Mouse (Mus musculus): ENCODE results near the gene Pigt. TPM values are rescaled to one million over a fixed set of nuclear protein-coding genes. Genes with fewer than 3 reads are reported as not detected.

The Pigt gene
- total RNA-seq, 2 experiments from 2014 or later = 31.8 to 32.5 TPM

Other genes starting within 250 kb of the Pigt start
- gene Svs3b, start 240.9 kb upstream of the Pigt start, total RNA-seq (2021) = not detected
- gene Svs4, start 219.1 kb upstream of the Pigt start, total RNA-seq (2021) = not detected
- gene Svs3a, start 208.3 kb upstream of the Pigt start, total RNA-seq (2021) = not detected
- not detected for gene Svs6, start 180.8 kb upstream of the Pigt start, total RNA-seq (2021)
- gene Svs5, start 164.8 kb upstream of the Pigt start, total RNA-seq (2021) = not detected
- 1 to 10 TPM in 1 of 2 experiments, not detected in 1; 1.1 TPM for gene Slpi, start 108.4 kb upstream of the Pigt start, total RNA-seq (2021)
- gene Rbpjl, start 94.4 kb upstream of the Pigt start, total RNA-seq (2021) = not detected
- 1 to 10 TPM; 1.5 to 1.7 TPM for gene Matn4, start 92.4 kb upstream of the Pigt start, total RNA-seq (2021)
- 10 to 100 TPM; 36.5 to 50.3 TPM for gene Sdc4, start 53.6 kb upstream of the Pigt start, total RNA-seq (2021)
- 10 to 100 TPM; 17.2 to 20.3 TPM for gene Sys1, start 40.6 kb upstream of the Pigt start, total RNA-seq (2021)
- gene Gm20458, start 36.6 kb upstream of the Pigt start, total RNA-seq (2021) = 1 to 10 TPM; 2.5 to 5.3 TPM
- gene Trp53tg5, start 23.8 kb upstream of the Pigt start, total RNA-seq (2021) = not detected
- gene Dbndd2, start 11.4 kb upstream of the Pigt start, total RNA-seq (2021) = 10 to 100 TPM; 24.6 to 25.8 TPM
- gene Wfdc2, start 64.9 kb downstream of the Pigt start, total RNA-seq (2021) = under 1 TPM in 1 of 2 experiments, not detected in 1; 0.71 TPM
- gene Spint3, start 75.9 kb downstream of the Pigt start, total RNA-seq (2021) = not detected
- not detected for gene Wfdc6a, start 87.9 kb downstream of the Pigt start, total RNA-seq (2021)
- not detected for gene Eppin, start 96.1 kb downstream of the Pigt start, total RNA-seq (2021)
- not detected for gene Wfdc6b, start 116.0 kb downstream of the Pigt start, total RNA-seq (2021)
- not detected for gene Wfdc8, start 116.1 kb downstream of the Pigt start, total RNA-seq (2021)
- not detected for gene Wfdc16, start 141.3 kb downstream of the Pigt start, total RNA-seq (2021)
- not detected for gene Wfdc10, start 158.5 kb downstream of the Pigt start, total RNA-seq (2021)
- gene Wfdc9, start 159.1 kb downstream of the Pigt start, total RNA-seq (2021) = not detected
- not detected for gene Wfdc11, start 176.6 kb downstream of the Pigt start, total RNA-seq (2021)
- not detected for gene Wfdc13, start 187.6 kb downstream of the Pigt start, total RNA-seq (2021)
- gene Spint4, start 201.0 kb downstream of the Pigt start, total RNA-seq (2021) = not detected
- not detected for gene Spint5, start 217.8 kb downstream of the Pigt start, total RNA-seq (2021)
- not detected for gene Wfdc3, start 248.4 kb downstream of the Pigt start, total RNA-seq (2021)
- gene Dnttip1, start 248.5 kb downstream of the Pigt start, total RNA-seq (2021) = 10 to 100 TPM; 15.8 to 18.1 TPM

Measured in gastrocnemius, postnatal 36 days (tissue).